17 mouse cellular contexts compared by ENCODE assay signal in the genomic region with DNA sequence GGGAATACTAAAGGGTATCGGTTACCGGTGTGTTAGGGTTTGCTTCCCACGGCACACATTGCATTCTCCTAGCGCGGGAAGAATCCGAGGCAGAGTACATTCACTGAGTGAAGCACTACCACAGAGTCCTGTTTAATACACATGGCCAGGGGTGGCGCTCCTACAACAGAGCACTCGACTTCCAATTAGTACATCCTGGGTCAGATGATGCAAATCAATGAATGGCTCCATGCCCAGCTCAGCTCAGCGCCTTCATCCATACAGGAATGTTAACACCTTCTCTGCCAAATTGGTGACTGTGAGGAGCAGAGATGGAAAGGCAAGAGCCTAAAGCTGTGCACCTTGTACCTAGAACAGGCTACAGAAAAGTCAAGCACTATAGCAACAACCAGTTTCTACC.
A peak's percentile ranks its signal among the peaks of the same experiment; 100 is the strongest.
DNase-seq lines count a peak whose midpoint lies in the region; ATAC-seq lines count a peak whose summit lies in the region.
"Had no signal": no experiment of that assay in that cellular context is flagged by ENCODE, and none has a peak within 500 bp of the region (broad histone marks: within the 10 kb centered on the region; RNA-seq: fewer than 3 reads in every experiment).

No protein-coding gene starts in this region.

- intact Hi-C loops in left cerebral cortex, postnatal 4 days (cut with DNase I), result no loop called here
- intact Hi-C loops in left cerebral cortex, postnatal 25 days (cut with DNase I), result loop anchor here (10.0 kb wide), 1 partner anchor 536 kb away; no protein-coding TSS in a partner anchor
- intact Hi-C loops in heart, postnatal 25 days (cut with DNase I), result no loop called here

- H3K27me3 ChIP-seq in forebrain, embryonic 13.5 days, result no peaks in the 10 kb centered on the region
- no peaks in the 10 kb centered on the region for H3K27me3 ChIP-seq in forebrain, embryonic 11.5 days (ENCODE audit: control insufficient read depth, insufficient read depth, low read length)
- H3K27me3 ChIP-seq: hindbrain, embryonic 15.5 days; limb, embryonic 12.5 days; lung, embryonic 15.5 days had no signal

- no peak overlapping the region for H3K4me2 ChIP-seq in forebrain, embryonic 13.5 days
- no peak overlapping the region for H3K4me2 ChIP-seq in forebrain, embryonic 11.5 days (ENCODE audit: low read depth, low read length, severe bottlenecking)
- H3K4me2 ChIP-seq: hindbrain, embryonic 15.5 days; limb, embryonic 12.5 days; lung, embryonic 15.5 days had no signal

- H3K9me3 ChIP-seq in forebrain, embryonic 13.5 days (replicated peaks), result no peaks in the 10 kb centered on the region
- no peaks in the 10 kb centered on the region for H3K9me3 ChIP-seq in forebrain, embryonic 11.5 days (ENCODE audit: control insufficient read depth, low read length)
- H3K9me3 ChIP-seq: hindbrain, embryonic 15.5 days; limb, embryonic 12.5 days; lung, embryonic 15.5 days had no signal

- peaks cover 67% of the 10 kb centered on the region for H3K36me3 ChIP-seq in forebrain, embryonic 13.5 days (ENCODE audit: poor library complexity, severe bottlenecking)
- H3K36me3 ChIP-seq in forebrain, embryonic 11.5 days (ENCODE audit: control insufficient read depth, insufficient read depth, low read length), result peaks cover 3% of the 10 kb centered on the region

- no peak overlapping the region for H3K27ac ChIP-seq in forebrain, embryonic 13.5 days
- no peak overlapping the region for H3K27ac ChIP-seq in forebrain, embryonic 11.5 days (ENCODE audit: low read depth, low read length)
- H3K27ac ChIP-seq: limb, embryonic 12.5 days; lung, embryonic 15.5 days had no signal

- WGBS in forebrain, embryonic 13.5 days, result 57% methylated on average over 9 of the region's 9 CpGs
- WGBS in forebrain, embryonic 11.5 days, result 82% methylated on average over 9 of the region's 9 CpGs

- H3K4me3 ChIP-seq in forebrain, embryonic 13.5 days, result no peak overlapping the region
- H3K4me3 ChIP-seq in forebrain, embryonic 11.5 days (ENCODE audit: low read depth, low read length), result no peak overlapping the region
- H3K4me3 ChIP-seq: hindbrain, embryonic 15.5 days; limb, embryonic 12.5 days; lung, embryonic 15.5 days had no signal

- no peak overlapping the region for H3K9ac ChIP-seq in forebrain, embryonic 13.5 days
- H3K9ac ChIP-seq in forebrain, embryonic 11.5 days (ENCODE audit: low read length), result no peak overlapping the region
- H3K9ac ChIP-seq: hindbrain, embryonic 15.5 days; limb, embryonic 12.5 days; lung, embryonic 15.5 days had no signal

- ATAC-seq in forebrain, embryonic 13.5 days, result peak; percentile 64
- ATAC-seq in forebrain, embryonic 11.5 days (replicated peaks; ENCODE audit: low FRiP score), result no peak

- peaks cover 17% of the 10 kb centered on the region for H3K4me1 ChIP-seq in forebrain, embryonic 13.5 days
- no peaks in the 10 kb centered on the region for H3K4me1 ChIP-seq in forebrain, embryonic 11.5 days (replicated peaks; ENCODE audit: control insufficient read depth, insufficient read depth, low read length)
- H3K4me1 ChIP-seq: limb, embryonic 12.5 days; lung, embryonic 15.5 days had no signal

- DNase-seq in forebrain, embryonic 11.5 days (ENCODE audit: low spot score), result no peak
- DNase-seq in left cerebral cortex, postnatal 4 days, result peak; percentile 70
- no peak for DNase-seq in left cerebral cortex, postnatal 25 days (ENCODE audit: low spot score in 2 of 2)
- DNase-seq in right cerebral cortex, postnatal 4 days, result peak; percentile 38
- no peak for DNase-seq in right cerebral cortex, adult 18-20 months
- DNase-seq in thymus, adult 18-20 months, result no peak
- no peak for DNase-seq in heart, postnatal 25 days (ENCODE audit: low spot score)
- DNase-seq: adrenal gland, postnatal 36 days; cerebellum, adult 11 months; gastrocnemius, postnatal 36 days; kidney, adult 2 months; kidney, postnatal 4 days; thymus, postnatal 4 days had no signal

Comparison
In these comparisons a context has a peak if more than half of its experiments do, and no peak if none do; other contexts are left out.
1. DNase-seq: peak in left cerebral cortex, postnatal 4 days (single experiment) and right cerebral cortex, postnatal 4 days (single experiment); none in forebrain, embryonic 11.5 days (single experiment), left cerebral cortex, postnatal 25 days (0 of 2), right cerebral cortex, adult 18-20 months (single experiment), thymus, adult 18-20 months (0 of 2) and heart, postnatal 25 days (single experiment).